Mouse (Mus musculus): ENCODE data around the gene Rbpj. TPM values are rescaled to one million over a fixed set of nuclear protein-coding genes. Genes with fewer than 3 reads are reported as not detected.

Rbpj gene
- polyA plus RNA-seq, 2 experiments = 49.7 to 57.3 TPM

DNA sequence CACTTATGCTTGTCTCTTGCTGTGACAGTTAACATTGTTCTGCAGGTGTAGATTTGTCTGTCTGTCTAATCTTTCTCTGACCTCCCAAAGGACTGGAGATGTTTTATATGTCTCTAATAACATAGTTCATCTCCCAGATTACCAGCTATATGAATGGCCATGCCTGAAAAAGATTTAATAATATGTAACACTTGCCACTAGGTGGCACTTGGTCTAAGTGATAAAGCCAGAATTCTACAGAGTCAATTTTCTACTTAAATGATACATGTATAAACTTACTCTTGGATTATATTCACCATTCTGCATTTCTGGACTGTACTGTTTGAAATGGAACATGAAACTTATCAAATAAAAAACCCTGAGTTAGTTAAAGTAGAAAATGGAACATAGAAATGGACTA is 132.6 kb downstream of the Rbpj start:
- Histone ChIP-seq H3K36me3 (ENCODE audit: control insufficient read depth, insufficient read depth, low read length) (no peaks in the 10 kb centered on the region), H3K4me2 (replicated peaks; ENCODE audit: low read depth, low read length, severe bottlenecking) (no peak overlapping the region), H3K4me3 (replicated peaks; ENCODE audit: low read length) (no peak overlapping the region), H3K27me3 (ENCODE audit: control insufficient read depth, insufficient read depth, low read length) (no peaks in the 10 kb centered on the region), H3K9me3 (ENCODE audit: control insufficient read depth, low read length) (no peaks in the 10 kb centered on the region), H3K4me1 (ENCODE audit: control insufficient read depth, insufficient read depth, low read length) (peaks cover 9% of the 10 kb centered on the region; the same call in 1 of the 2 replicates), H3K27ac (replicated peaks; ENCODE audit: low read depth, low read length) (no peak overlapping the region), H3K9ac (ENCODE audit: low read depth, low read length, severe bottlenecking) (no peak overlapping the region)
- TF ChIP-seq POLR2A (IDR thresholded peaks at IDR 0.05; ENCODE audit: borderline replicate concordance, extremely low read depth, insufficient read depth, insufficient read length) = no peak
- DNase-seq (ENCODE audit: low spot score) = peak; percentile 31
- ATAC-seq (ENCODE audit: low FRiP score, low read depth) = no peak

DNA sequence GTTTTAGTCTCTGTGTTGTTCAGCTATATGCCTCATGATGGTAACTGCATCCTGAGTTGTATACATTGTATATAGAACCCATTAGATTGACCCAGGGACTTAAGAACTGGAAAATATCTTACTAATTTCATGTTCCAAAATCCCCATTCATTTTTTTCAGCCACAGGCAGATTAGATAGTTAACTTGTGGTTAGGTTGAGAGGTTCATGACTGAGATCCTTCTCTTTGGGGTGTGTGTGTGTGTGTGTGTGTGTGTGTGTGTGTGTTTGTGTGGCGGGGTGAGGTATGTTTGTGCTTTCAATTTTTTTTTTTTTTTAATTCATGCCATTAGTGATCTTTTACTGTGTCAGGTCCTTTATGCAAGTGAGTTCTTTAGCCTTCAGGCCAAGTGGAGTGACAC is 133.2 kb downstream of the Rbpj start:
- no peaks in the 10 kb centered on the region for H3K36me3 ChIP-seq (ENCODE audit: control insufficient read depth, insufficient read depth, low read length)
- no peak overlapping the region for H3K27ac ChIP-seq (replicated peaks; ENCODE audit: low read depth, low read length)
- H3K4me2 ChIP-seq (replicated peaks; ENCODE audit: low read depth, low read length, severe bottlenecking) = no peak overlapping the region
- no peak for TF ChIP-seq POLR2A (IDR thresholded peaks at IDR 0.05; ENCODE audit: borderline replicate concordance, extremely low read depth, insufficient read depth, insufficient read length)
- 83% methylated on average over 1 of the region's 1 CpGs for WGBS
- no peaks in the 10 kb centered on the region for H3K9me3 ChIP-seq (ENCODE audit: control insufficient read depth, low read length)
- no peaks in the 10 kb centered on the region for H3K27me3 ChIP-seq (ENCODE audit: control insufficient read depth, insufficient read depth, low read length)
- H3K4me3 ChIP-seq (replicated peaks; ENCODE audit: low read length) = no peak overlapping the region
- ATAC-seq (ENCODE audit: low FRiP score, low read depth) (no peak), DNase-seq (ENCODE audit: low spot score) (no peak)
- H3K4me1 ChIP-seq (ENCODE audit: control insufficient read depth, insufficient read depth, low read length) = peaks cover 7% of the 10 kb centered on the region; the same call in 1 of the 2 replicates
- no peak overlapping the region for H3K9ac ChIP-seq (ENCODE audit: low read depth, low read length, severe bottlenecking)

DNA sequence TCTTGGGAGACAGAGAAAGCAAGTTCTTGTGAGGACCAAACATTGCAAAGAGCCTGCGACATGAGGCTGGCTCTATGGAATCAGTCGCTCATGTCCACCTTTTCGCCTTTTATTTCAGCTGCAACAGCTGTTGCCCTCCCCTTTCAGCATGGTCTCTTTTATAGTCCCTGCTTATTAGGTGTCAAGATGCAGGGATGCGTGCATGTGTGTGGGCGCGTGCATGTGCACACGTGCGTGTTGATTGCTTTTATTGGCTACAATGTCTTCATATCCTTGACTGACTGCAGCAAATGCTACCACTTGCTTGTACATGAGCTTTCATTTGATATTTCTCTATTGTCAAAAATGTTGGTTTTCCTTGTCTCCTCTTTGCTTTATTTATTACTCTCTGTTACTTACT is 136.2 kb downstream of the Rbpj start:
- Histone ChIP-seq H3K4me1 (ENCODE audit: control insufficient read depth, insufficient read depth, low read length) (0 out of 2 replicates have a peak, but pooled peaks cover 5% of the 10 kb centered on the region), H3K36me3 (ENCODE audit: control insufficient read depth, insufficient read depth, low read length) (no peaks in the 10 kb centered on the region), H3K9me3 (ENCODE audit: control insufficient read depth, low read length) (no peaks in the 10 kb centered on the region), H3K27me3 (ENCODE audit: control insufficient read depth, insufficient read depth, low read length) (no peaks in the 10 kb centered on the region), H3K27ac (replicated peaks; ENCODE audit: low read depth, low read length) (no peak overlapping the region), H3K4me2 (replicated peaks; ENCODE audit: low read depth, low read length, severe bottlenecking) (no peak overlapping the region), H3K9ac (ENCODE audit: low read depth, low read length, severe bottlenecking) (no peak overlapping the region; the same call in 1 of the 2 replicates), H3K4me3 (replicated peaks; ENCODE audit: low read length) (no peak overlapping the region)
- ATAC-seq (ENCODE audit: low FRiP score, low read depth) (no peak), DNase-seq (ENCODE audit: low spot score) (no peak)
- no peak for TF ChIP-seq POLR2A (IDR thresholded peaks at IDR 0.05; ENCODE audit: borderline replicate concordance, extremely low read depth, insufficient read depth, insufficient read length)
- 51% methylated on average over 8 of the region's 8 CpGs for WGBS

DNA sequence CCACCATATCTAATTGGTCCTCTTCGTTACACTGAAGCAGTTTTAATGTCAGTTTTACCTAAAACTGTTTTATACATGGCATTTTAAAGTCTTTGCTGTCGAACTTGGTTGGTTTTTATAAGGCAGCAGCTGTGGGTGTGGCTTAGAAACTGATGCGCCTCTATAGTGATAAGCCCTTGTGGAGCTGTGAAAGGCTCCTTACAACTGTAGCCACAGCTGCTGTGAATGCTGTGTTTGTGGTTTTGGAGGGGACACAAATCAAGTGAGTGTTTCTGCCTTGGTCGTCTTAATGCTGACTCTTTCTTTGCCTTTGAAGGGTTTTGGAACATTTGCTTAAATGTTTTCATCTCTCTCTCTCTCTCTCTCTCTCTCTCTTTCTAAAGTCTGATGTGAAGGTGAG is 139.5 kb downstream of the Rbpj start:
- ATAC-seq (ENCODE audit: low FRiP score, low read depth) (no peak), DNase-seq (ENCODE audit: low spot score) (no peak)
- H3K4me3 ChIP-seq (replicated peaks; ENCODE audit: low read length) = no peak overlapping the region
- WGBS = 74% methylated on average over 4 of the region's 4 CpGs
- no peak overlapping the region for H3K4me2 ChIP-seq (replicated peaks; ENCODE audit: low read depth, low read length, severe bottlenecking)
- no peak overlapping the region for H3K27ac ChIP-seq (replicated peaks; ENCODE audit: low read depth, low read length)
- TF ChIP-seq POLR2A (IDR thresholded peaks at IDR 0.05; ENCODE audit: borderline replicate concordance, extremely low read depth, insufficient read depth, insufficient read length) = no peak
- H3K4me1 ChIP-seq (ENCODE audit: control insufficient read depth, insufficient read depth, low read length) = no peaks in the 10 kb centered on the region
- H3K36me3 ChIP-seq (ENCODE audit: control insufficient read depth, insufficient read depth, low read length) = no peaks in the 10 kb centered on the region
- no peak overlapping the region for H3K9ac ChIP-seq (ENCODE audit: low read depth, low read length, severe bottlenecking)
- H3K9me3 ChIP-seq (ENCODE audit: control insufficient read depth, low read length) = no peaks in the 10 kb centered on the region
- no peaks in the 10 kb centered on the region for H3K27me3 ChIP-seq (ENCODE audit: control insufficient read depth, insufficient read depth, low read length)

DNA sequence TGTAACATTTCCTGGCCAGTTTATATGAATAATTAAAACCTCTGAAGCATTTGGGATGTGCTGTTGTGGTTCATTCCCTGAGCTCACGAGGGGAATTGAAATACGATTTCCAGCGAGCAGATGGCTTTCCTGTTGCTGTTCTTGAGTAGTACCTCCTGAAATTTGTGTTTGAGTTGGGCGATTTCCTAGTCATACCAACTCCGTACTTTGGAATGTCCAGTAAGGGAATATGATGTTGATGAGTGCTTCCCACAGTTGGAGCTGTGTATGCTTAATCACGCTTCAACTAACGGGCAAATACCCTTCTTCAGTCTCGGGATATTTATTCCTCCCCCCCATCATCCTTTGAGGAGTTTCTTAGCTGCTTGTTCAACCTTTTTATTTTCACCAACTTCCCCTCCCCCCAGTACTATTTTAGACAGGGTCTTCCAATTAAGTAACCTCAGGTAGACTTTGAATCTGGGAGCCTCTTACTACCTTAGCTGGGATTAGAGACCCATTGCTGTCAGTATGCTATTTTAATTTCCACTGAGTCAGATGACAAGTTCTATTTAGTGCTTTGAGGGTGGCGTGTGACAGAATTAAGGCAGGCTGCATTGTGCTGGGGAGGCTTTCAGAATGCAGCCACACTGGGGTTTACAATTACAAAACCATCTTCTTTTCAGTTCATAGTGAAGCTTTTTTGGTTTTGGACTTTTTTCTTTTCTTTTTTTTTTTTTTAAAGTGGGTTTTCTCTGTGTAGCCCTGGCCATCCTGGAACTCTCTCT is 141.5 kb downstream of the Rbpj start:
- no peaks in the 10 kb centered on the region for H3K36me3 ChIP-seq (ENCODE audit: control insufficient read depth, insufficient read depth, low read length)
- H3K27ac ChIP-seq (replicated peaks; ENCODE audit: low read depth, low read length) = no peak overlapping the region
- H3K4me2 ChIP-seq (replicated peaks; ENCODE audit: low read depth, low read length, severe bottlenecking) = no peak overlapping the region
- H3K4me3 ChIP-seq (replicated peaks; ENCODE audit: low read length) = no peak overlapping the region
- H3K9me3 ChIP-seq (ENCODE audit: control insufficient read depth, low read length) = no peaks in the 10 kb centered on the region
- ATAC-seq (ENCODE audit: low FRiP score, low read depth) = no peak
- WGBS = 68% methylated on average over 9 of the region's 9 CpGs
- no peak overlapping the region for H3K9ac ChIP-seq (ENCODE audit: low read depth, low read length, severe bottlenecking)
- H3K4me1 ChIP-seq (ENCODE audit: control insufficient read depth, insufficient read depth, low read length) = no peaks in the 10 kb centered on the region
- no peak for DNase-seq (ENCODE audit: low spot score)
- H3K27me3 ChIP-seq (ENCODE audit: control insufficient read depth, insufficient read depth, low read length) = no peaks in the 10 kb centered on the region
- no peak for TF ChIP-seq POLR2A (IDR thresholded peaks at IDR 0.05; ENCODE audit: borderline replicate concordance, extremely low read depth, insufficient read depth, insufficient read length)

All from limb, embryonic 14.5 days (tissue).